Mouse (Mus musculus) small intestine, adult 2 months (tissue): ENCODE measurements around the gene Zfp451.

ENCODE experiments used
- CTCF ChIP-seq: fragments of 200-500 bp; IDR thresholded peaks from 2 replicates; pipeline ENCODE4 v1.5.1; 2012; ENCODE audit warnings: low read depth, mild to moderate bottlenecking, control low read depth, inconsistent platforms, low read length, moderate library complexity, mixed read lengths; ENCODE audit not compliant: insufficient replicate concordance, insufficient read length; ENCODE audit errors: extremely low read depth
- POLR2A ChIP-seq: fragments of 200-500 bp; IDR thresholded peaks from 2 replicates; pipeline ENCODE4 v1.6.1; 2012; ENCODE audit warnings: low read depth, mild to moderate bottlenecking, control low read depth, inconsistent platforms, low read length, moderate library complexity

DNA sequence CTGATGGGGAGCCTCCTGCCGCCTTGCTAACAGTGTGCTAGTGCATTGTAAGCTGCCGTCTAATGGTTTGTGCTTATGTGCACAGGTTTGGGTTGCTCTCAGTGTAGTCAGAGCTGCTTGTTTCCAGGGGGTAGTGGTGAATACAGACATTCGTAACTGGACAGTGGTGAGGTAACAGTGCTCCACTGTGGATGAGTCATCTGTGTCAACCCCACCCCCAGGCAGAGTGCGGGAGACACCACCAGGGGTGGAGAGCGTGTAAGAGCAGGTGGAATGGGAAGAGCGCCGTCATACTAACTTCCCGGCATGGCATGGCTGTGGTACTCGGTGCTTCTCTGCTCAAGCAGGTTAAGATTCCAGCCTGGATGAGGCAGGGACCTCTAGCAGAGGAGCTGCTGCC lies 81.4 kb downstream of the Zfp451 start:
- TF ChIP-seq CTCF = no peak
- TF ChIP-seq POLR2A = no peak
